Mouse (Mus musculus) kidney, embryonic 14.5 days (tissue): Measurements from ENCODE around the gene Pik3r1. TPM values are rescaled to one million over a fixed set of nuclear protein-coding genes. Genes with fewer than 3 reads are reported as not detected.

Experiments used
- ATAC-seq: fragments of 200-750 bp; cut with Nextera tagmentation; 2 replicates; pipeline ENCODE4 v1.8.0; 2017; ENCODE audit warnings: moderate number of reproducible peaks, mild to moderate bottlenecking, moderate TSS enrichment, moderate library complexity; ENCODE audit not compliant: low FRiP score, low TSS enrichment
- H3K27ac ChIP-seq: fragments of 300-500 bp; sonication (generic); 2 replicates; pipeline ENCODE4 v1.5.1; 2014; ENCODE audit warnings: low read depth, mild to moderate bottlenecking, low read length, moderate library complexity, mixed read lengths
- H3K27me3 ChIP-seq: fragments of 300-500 bp; sonication (generic); 2 replicates; pipeline ENCODE4 v1.6.1; 2014; ENCODE audit warnings: mild to moderate bottlenecking, low read length; ENCODE audit not compliant: control insufficient read depth, insufficient read depth
- H3K36me3 ChIP-seq: fragments of 300-500 bp; sonication (generic); 2 replicates; pipeline ENCODE4 v1.6.1; 2014; ENCODE audit warnings: low read length, mixed read lengths; ENCODE audit not compliant: control insufficient read depth, insufficient read depth
- H3K4me1 ChIP-seq: fragments of 300-500 bp; sonication (generic); 2 replicates; pipeline ENCODE4 v1.6.1; 2014; ENCODE audit warnings: low read length, mixed read lengths; ENCODE audit not compliant: control insufficient read depth, insufficient read depth
- H3K4me2 ChIP-seq: fragments of 300-500 bp; sonication (generic); replicated peaks from 2 replicates; pipeline ENCODE4 v1.6.1; 2014; ENCODE audit warnings: low read depth, mild to moderate bottlenecking, low read length
- H3K4me3 ChIP-seq: fragments of 300-500 bp; sonication (generic); 2 replicates; pipeline ENCODE4 v1.5.1; 2014; ENCODE audit warnings: mild to moderate bottlenecking, low read length
- H3K9ac ChIP-seq: fragments of 300-500 bp; sonication (generic); 2 replicates; pipeline ENCODE4 v1.6.1; 2014; ENCODE audit warnings: low read depth, mild to moderate bottlenecking, low read length, moderate library complexity
- H3K9me3 ChIP-seq: fragments of 300-500 bp; sonication (generic); 2 replicates; pipeline ENCODE4 v1.6.1; 2016; ENCODE audit warnings: low read length; ENCODE audit not compliant: control insufficient read depth
- WGBS: fragments of 180-500 bp; shearing (Covaris S2); extraction: QIAGEN DNeasy Blood & Tissue Kit; methylation state at CpG from one replicate; pipeline ENCODE4 v1.1.7; 2014; 5-methylcytosine and 5-hydroxymethylcytosine counted together
- polyA plus RNA-seq: library from polyadenylated mRNA; unstranded; fragments of >200 nt; fragmentation: Nextera tagmentation; extraction: Ambion mirVana; gene quantifications from 2 replicates; pipeline ENCODE4 v1.2.1, GENCODE M21; 2014

Gene Pik3r1
- polyA plus RNA-seq, 1 experiment from 2014 or later = 63.2 TPM

DNA sequence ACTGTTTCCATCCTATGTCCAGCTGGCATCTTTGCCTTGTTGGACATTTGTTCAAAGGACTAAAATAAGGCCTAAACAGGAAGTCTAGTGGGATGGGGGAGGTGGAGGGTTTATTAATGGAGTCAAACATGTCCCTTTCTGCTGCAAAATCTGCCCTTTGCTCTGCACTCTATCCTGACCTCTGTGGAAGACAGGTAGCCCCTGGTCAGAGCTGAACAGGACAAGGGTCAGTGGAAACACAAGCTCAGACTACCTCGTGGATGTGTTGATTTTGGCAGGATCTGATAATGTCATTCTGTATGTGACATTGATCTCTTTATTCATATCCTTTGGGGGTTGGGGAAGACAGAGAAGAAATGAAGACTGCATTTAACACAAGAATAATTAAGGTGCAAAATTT is 132.2 kb downstream of the Pik3r1 start:
- ATAC-seq = no peak
- no peaks in the 10 kb centered on the region for H3K36me3 ChIP-seq
- H3K4me1 ChIP-seq = no peaks in the 10 kb centered on the region
- H3K9me3 ChIP-seq = no peaks in the 10 kb centered on the region
- no peak overlapping the region for H3K4me3 ChIP-seq
- WGBS = 34% methylated on average over 1 of the region's 1 CpGs
- no peak overlapping the region for H3K9ac ChIP-seq
- no peak overlapping the region for H3K27ac ChIP-seq
- H3K27me3 ChIP-seq = no peaks in the 10 kb centered on the region
- no peak overlapping the region for H3K4me2 ChIP-seq

DNA sequence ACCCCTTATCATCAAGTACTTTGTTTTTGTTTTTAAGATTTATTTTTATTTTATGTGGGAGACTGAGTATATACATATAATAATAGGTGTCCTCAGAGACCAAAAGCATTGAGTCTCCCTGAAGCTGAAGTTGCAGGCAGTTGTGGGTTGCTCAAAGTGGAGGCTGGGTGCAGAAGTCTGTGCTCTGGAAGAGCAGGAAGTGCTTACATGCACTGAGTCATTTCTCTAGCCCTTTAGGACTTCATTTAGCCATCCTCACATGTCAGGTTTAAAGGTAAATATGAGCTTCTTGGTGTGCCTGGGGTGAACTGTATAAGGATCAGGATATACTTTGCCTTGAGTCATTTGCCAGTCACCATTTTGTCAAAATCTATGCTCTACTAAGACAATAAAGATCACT is 133.6 kb downstream of the Pik3r1 start:
- no peak overlapping the region for H3K4me3 ChIP-seq
- no peaks in the 10 kb centered on the region for H3K4me1 ChIP-seq
- H3K4me2 ChIP-seq = no peak overlapping the region
- ATAC-seq = no peak
- no peaks in the 10 kb centered on the region for H3K27me3 ChIP-seq
- H3K27ac ChIP-seq = no peak overlapping the region
- no peaks in the 10 kb centered on the region for H3K36me3 ChIP-seq
- no peaks in the 10 kb centered on the region for H3K9me3 ChIP-seq
- H3K9ac ChIP-seq = no peak overlapping the region

DNA sequence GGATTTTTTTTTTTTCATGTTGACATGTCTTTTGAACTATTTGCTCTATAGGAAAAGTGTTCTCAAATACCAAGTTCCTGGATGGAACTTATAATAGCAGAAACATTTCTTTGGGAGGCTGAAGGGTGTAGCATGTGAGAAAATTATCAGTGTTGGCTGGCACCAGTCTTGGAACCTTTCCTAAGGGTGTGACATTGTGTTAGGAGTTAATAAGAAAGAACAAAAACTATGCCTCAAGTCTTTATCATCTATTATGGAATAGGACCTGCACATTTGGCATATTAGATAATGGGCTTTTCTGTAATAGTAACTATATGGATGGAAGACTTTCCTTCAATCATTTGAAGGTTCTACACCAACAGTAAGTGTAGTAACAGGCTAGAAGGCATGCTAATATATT is 134.4 kb downstream of the Pik3r1 start:
- ATAC-seq = no peak
- no peak overlapping the region for H3K4me2 ChIP-seq
- no peak overlapping the region for H3K27ac ChIP-seq

DNA sequence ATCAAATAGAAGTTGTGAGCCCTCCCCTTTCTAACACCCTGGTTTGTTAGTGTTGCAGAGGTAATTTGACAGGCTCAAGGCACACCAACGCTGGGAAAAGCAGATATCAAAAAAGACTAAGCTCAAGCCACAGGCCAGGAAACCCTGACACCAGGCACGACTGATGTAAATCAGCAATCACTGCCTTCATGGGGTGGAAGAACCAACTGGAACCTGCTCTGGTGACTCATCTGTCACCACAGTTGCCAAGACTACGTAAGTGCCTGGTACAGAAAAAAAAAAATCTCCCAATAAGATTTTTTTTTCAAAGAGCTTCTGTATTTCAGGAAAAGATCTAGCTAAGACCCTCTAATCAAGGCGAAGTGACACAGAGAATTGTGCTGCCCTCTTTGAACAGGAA is 135.2 kb downstream of the Pik3r1 start:
- ATAC-seq = no peak
- H3K4me2 ChIP-seq = no peak overlapping the region
- H3K4me3 ChIP-seq = no peak overlapping the region
- H3K9me3 ChIP-seq = no peaks in the 10 kb centered on the region
- H3K36me3 ChIP-seq = no peaks in the 10 kb centered on the region
- H3K27ac ChIP-seq = no peak overlapping the region
- H3K4me1 ChIP-seq = no peaks in the 10 kb centered on the region
- WGBS = 59% methylated on average over 4 of the region's 4 CpGs
- H3K9ac ChIP-seq = no peak overlapping the region
- no peaks in the 10 kb centered on the region for H3K27me3 ChIP-seq

More for the DNA sequence above, 134.4 kb downstream of the Pik3r1 start:
- H3K36me3 ChIP-seq = no peaks in the 10 kb centered on the region
- no peaks in the 10 kb centered on the region for H3K9me3 ChIP-seq
- no peak overlapping the region for H3K4me3 ChIP-seq
- no peak overlapping the region for H3K9ac ChIP-seq
- H3K4me1 ChIP-seq = no peaks in the 10 kb centered on the region
- no peaks in the 10 kb centered on the region for H3K27me3 ChIP-seq

DNA sequence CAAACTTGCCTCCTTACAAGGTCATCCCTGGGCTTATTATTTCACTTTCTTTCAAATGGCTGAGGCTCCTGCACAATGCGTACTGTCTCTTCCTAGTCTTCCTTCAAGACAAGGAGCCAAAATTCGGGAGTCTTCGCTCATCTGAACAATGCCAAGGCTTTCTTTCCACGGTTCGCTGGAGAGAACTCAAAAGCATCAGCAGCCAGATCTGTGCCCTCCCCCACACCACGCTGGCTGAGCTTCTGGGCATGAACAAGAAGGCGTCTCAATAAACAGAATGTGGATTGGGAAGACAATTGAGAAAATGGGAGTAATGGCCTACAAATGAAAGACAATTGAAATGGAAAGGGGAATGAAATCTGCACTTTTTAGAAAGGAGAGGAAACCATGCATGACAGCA is 136.5 kb downstream of the Pik3r1 start:
- Histone ChIP-seq H3K4me1 (no peaks in the 10 kb centered on the region), H3K27me3 (no peaks in the 10 kb centered on the region), H3K4me3 (no peak overlapping the region), H3K27ac (no peak overlapping the region), H3K9me3 (no peaks in the 10 kb centered on the region), H3K4me2 (no peak overlapping the region), H3K9ac (no peak overlapping the region), H3K36me3 (no peaks in the 10 kb centered on the region)
- WGBS = 56% methylated on average over 7 of the region's 7 CpGs
- no peak for ATAC-seq
